Mouse (Mus musculus): ENCODE data around the gene Filip1l.

DNA sequence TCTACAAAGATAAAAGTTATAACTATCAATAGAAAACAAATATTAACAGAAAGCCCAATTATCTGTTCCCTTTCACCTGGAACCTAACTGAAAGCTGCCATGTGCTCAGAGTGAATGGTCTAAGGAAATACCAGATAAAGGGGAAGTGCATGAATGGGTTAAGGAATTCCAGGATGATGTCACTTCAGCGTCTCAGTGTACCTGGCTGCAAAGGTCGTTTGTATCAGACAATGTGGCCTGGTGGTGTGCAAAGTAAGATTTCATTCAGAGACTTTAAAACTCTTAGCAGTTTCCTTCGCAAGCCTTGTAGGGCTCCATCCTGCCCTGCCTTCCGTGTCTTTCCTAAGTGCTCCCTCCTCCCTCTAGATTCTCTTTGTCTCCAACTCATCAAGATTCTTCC is 80.3 kb downstream of the Filip1l start:
- TF ChIP-seq POLR2A (IDR thresholded peaks at IDR 0.05; ENCODE audit: insufficient read length, low read depth) (no peak), TCF12 (IDR thresholded peaks at IDR 0.05; ENCODE audit: insufficient read depth, poor library complexity, severe bottlenecking) (no peak), MYOD1 (IDR thresholded peaks at IDR 0.05; ENCODE audit: control insufficient read depth in 1 of 3, insufficient read length in 2 of 3, low read depth in 2 of 3) (no peak), REST (IDR thresholded peaks at IDR 0.05; ENCODE audit: insufficient read depth, insufficient read length) (no peak), E2F4 (IDR thresholded peaks at IDR 0.05; ENCODE audit: insufficient read depth) (no peak), MAX (IDR thresholded peaks at IDR 0.05; ENCODE audit: low read depth) (no peak)
